Mouse (Mus musculus) CH12.LX (cell line): ENCODE data around the gene Miip. TPM values are rescaled to one million over a fixed set of nuclear protein-coding genes. Genes with fewer than 3 reads are reported as not detected.

Experiments
- DNase-seq: peaks from one replicate; pipeline ENCODE4 v3.0.0-alpha.2; 2013; ENCODE audit errors: extremely low read depth
- H3K27ac ChIP-seq: 2 replicates; pipeline ENCODE4 v1.5.1; 2012; ENCODE audit warnings: low read depth, mild to moderate bottlenecking, control low read depth, moderate library complexity; ENCODE audit not compliant: insufficient read depth
- H3K27me3 ChIP-seq: replicated peaks from 2 replicates; pipeline ENCODE3; 2012; ENCODE audit warnings: inconsistent platforms
- H3K36me3 ChIP-seq, 2 experiments: replicated peaks in 1 of 2; 2 replicates each; pipeline versions ENCODE3 to v1.6.1; 2012; ENCODE audit warnings: inconsistent platforms in 1 of 2, low read length in 1 of 2, mild to moderate bottlenecking in 1 of 2, mixed read lengths in 1 of 2, moderate library complexity in 1 of 2; ENCODE audit not compliant: control insufficient read depth in 1 of 2, insufficient read depth in 1 of 2
- H3K4me1 ChIP-seq, 2 experiments: 2 replicates each; pipeline ENCODE4 v1.6.1; 2012; ENCODE audit warnings: inconsistent platforms in 1 of 2, moderate library complexity in 1 of 2; ENCODE audit not compliant: insufficient read depth in 2 of 2, control insufficient read depth in 1 of 2
- H3K4me2 ChIP-seq: 2 replicates; pipeline ENCODE4 v1.6.1; 2012; ENCODE audit warnings: low read depth, mild to moderate bottlenecking, control low read depth; ENCODE audit not compliant: poor library complexity, insufficient read depth, severe bottlenecking
- H3K4me3 ChIP-seq, 3 experiments: fragments of 150-350 bp in 1 of 3; sonication (generic) in 1 of 3; replicated peaks in 1 of 3; 2 replicates each; pipeline versions ENCODE3 to v1.5.1; 2011 to 2012; ENCODE audit warnings: low read depth in 2 of 3, low read length in 2 of 3, mild to moderate bottlenecking in 2 of 3, moderate library complexity in 2 of 3, control low read depth in 1 of 3, improper control_type of control experiment in 1 of 3, inconsistent platforms in 1 of 3, mixed read lengths in 1 of 3; ENCODE audit not compliant: poor library complexity in 1 of 3
- H3K79me2 ChIP-seq: replicated peaks from 2 replicates; pipeline ENCODE4 v1.6.1; 2012; ENCODE audit warnings: mild to moderate bottlenecking, moderate library complexity; ENCODE audit not compliant: control insufficient read depth, poor library complexity, insufficient read depth, severe bottlenecking; ENCODE audit errors: extremely low read depth
- H3K9ac ChIP-seq: 2 replicates; pipeline ENCODE4 v1.6.1; 2012; ENCODE audit warnings: low read depth, mild to moderate bottlenecking, control low read depth, moderate library complexity; ENCODE audit not compliant: insufficient read depth
- H3K9me3 ChIP-seq: replicated peaks from 2 replicates; pipeline ENCODE3; 2012; ENCODE audit warnings: low read length, inconsistent platforms, mixed read lengths
- CTCF ChIP-seq, 2 experiments: IDR thresholded peaks in 1 of 2; conservative IDR thresholded peaks in 1 of 2; 2 replicates each; pipeline ENCODE4 v1.5.1; 2011 to 2012; ENCODE audit warnings: low read depth in 2 of 2, low read length in 2 of 2, improper control_type of control experiment in 1 of 2, inconsistent platforms in 1 of 2, mild to moderate bottlenecking in 1 of 2, moderate library complexity in 1 of 2
- E2F4 ChIP-seq: IDR thresholded peaks from 2 replicates; pipeline ENCODE4 v1.6.1; 2011; ENCODE audit warnings: low read depth, low read length, improper control_type of control experiment; ENCODE audit not compliant: insufficient replicate concordance
- EP300 ChIP-seq: IDR thresholded peaks from 2 replicates; pipeline ENCODE4 v1.6.1; 2011; ENCODE audit warnings: low read length, improper control_type of control experiment
- MAFK ChIP-seq: IDR thresholded peaks from 2 replicates; pipeline ENCODE4 v1.6.1; 2011; ENCODE audit warnings: low read length, improper control_type of control experiment; ENCODE audit not compliant: insufficient replicate concordance
- MAZ ChIP-seq: IDR thresholded peaks from 2 replicates; pipeline ENCODE4 v1.6.1; 2012; ENCODE audit warnings: low read depth, mild to moderate bottlenecking, inconsistent platforms, low read length, improper control_type of control experiment, moderate library complexity
- MYC ChIP-seq: IDR thresholded peaks from 2 replicates; pipeline ENCODE4 v1.6.1; 2011; ENCODE audit warnings: low read depth, mild to moderate bottlenecking, improper control_type of control experiment, low read length
- NELFE ChIP-seq: IDR thresholded peaks from 2 replicates; pipeline ENCODE4 v1.6.1; 2011; ENCODE audit warnings: low read depth, low read length, improper control_type of control experiment
- NRF1 ChIP-seq: IDR thresholded peaks from 2 replicates; pipeline ENCODE4 v1.6.1; 2014; ENCODE audit warnings: low read depth, mild to moderate bottlenecking, inconsistent platforms, low read length, improper control_type of control experiment, moderate library complexity
- POLR2A ChIP-seq: IDR thresholded peaks from 2 replicates; pipeline ENCODE4 v1.6.1; 2011; ENCODE audit warnings: low read depth, mild to moderate bottlenecking, improper control_type of control experiment, low read length
- POLR2AphosphoS2 ChIP-seq: IDR thresholded peaks from 2 replicates; pipeline ENCODE4 v1.6.1; 2011; ENCODE audit warnings: low read depth, low read length, improper control_type of control experiment
- SIN3A ChIP-seq: IDR thresholded peaks from 2 replicates; pipeline ENCODE4 v1.6.1; 2012; ENCODE audit warnings: low read length, improper control_type of control experiment, inconsistent platforms
- SMC3 ChIP-seq: IDR thresholded peaks from 2 replicates; pipeline ENCODE4 v1.6.1; 2011; ENCODE audit warnings: low read depth, low read length, improper control_type of control experiment
- TBP ChIP-seq: conservative IDR thresholded peaks from 2 replicates; pipeline ENCODE4 v1.6.1; 2011; ENCODE audit warnings: low read depth, low read length, improper control_type of control experiment
- TCF12 ChIP-seq: IDR thresholded peaks from 2 replicates; pipeline ENCODE4 v1.6.1; 2014; ENCODE audit warnings: low read depth, mild to moderate bottlenecking, inconsistent platforms, low read length, improper control_type of control experiment
- USF1 ChIP-seq: IDR thresholded peaks from 2 replicates; pipeline ENCODE4 v1.6.1; 2014; ENCODE audit warnings: low read depth, mild to moderate bottlenecking, inconsistent platforms, low read length, improper control_type of control experiment
- USF2 ChIP-seq: conservative IDR thresholded peaks from 2 replicates; pipeline ENCODE4 v1.6.1; 2011; ENCODE audit warnings: low read depth, low read length, improper control_type of control experiment
- ZC3H11A ChIP-seq: IDR thresholded peaks from 2 replicates; pipeline ENCODE4 v1.6.1; 2012; ENCODE audit warnings: low read depth, mild to moderate bottlenecking, inconsistent platforms, low read length, improper control_type of control experiment
- ZMIZ1 ChIP-seq: IDR thresholded peaks from 2 replicates; pipeline ENCODE4 v1.6.1; 2012; ENCODE audit warnings: low read depth, mild to moderate bottlenecking, inconsistent platforms, low read length, improper control_type of control experiment
- dilution Hi-C: fragments of 300-500 bp; cut with MboI; formaldehyde crosslinking; loops from 2 replicates; pipeline ENCODE4 v1.14.3; 2020; ENCODE audit warnings: low sequenced_read_pairs; ENCODE audit not compliant: extremely low pct_unique_long_range_greater_than_20kb, extremely low pct_ligation_motif_present
- in situ Hi-C: fragments of 300-500 bp; cut with MboI; formaldehyde crosslinking; loops from 3 replicates; pipeline ENCODE4 v1.14.3; 2019; ENCODE audit warnings: low sequenced_read_pairs, low pct_ligation_motif_present, low pct_unique_long_range_greater_than_20kb, mixed read lengths
- polyA plus RNA-seq: library from polyadenylated mRNA; unstranded; fragments of >175 nt; gene quantifications from 2 replicates; pipeline ENCODE4 v1.2.1, GENCODE M21; 2012; ENCODE audit warnings: low read depth; ENCODE audit not compliant: insufficient read length
- total RNA-seq, 2 experiments: library from RNA; depleted of rRNA; stranded (reverse); fragments of 300-350 nt in 1 of 2; fragments of >200 nt in 1 of 2; gene quantifications; 2 replicates each; pipeline ENCODE4 v1.2.3; 2012 to 2014

Gene Miip
- total and polyA plus RNA-seq, 3 experiments = 31.5 to 58.8 (median 46.6) TPM

DNA sequence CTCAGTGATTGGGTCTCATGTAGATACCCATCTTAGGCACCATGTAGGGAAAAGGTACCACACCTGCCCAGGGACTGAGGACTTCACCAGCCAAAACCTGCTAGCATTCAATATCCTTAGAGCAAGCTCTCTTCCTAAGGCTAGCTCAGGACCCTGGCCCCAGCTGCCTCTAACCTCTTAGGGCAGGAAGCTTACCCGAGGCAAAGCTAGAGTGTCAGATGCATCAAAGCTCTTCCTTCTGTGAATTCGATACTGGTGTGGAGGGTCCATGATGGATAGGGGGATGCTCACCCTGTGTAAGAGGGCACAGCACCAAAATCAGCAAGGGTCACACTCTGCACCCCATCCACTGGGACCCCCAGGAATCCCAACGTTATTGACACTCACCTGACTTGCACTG lies 6.6 kb downstream of the Miip start:
- no peak for DNase-seq
- Histone ChIP-seq H3K36me3 (peaks cover 52 to 63% of the 10 kb centered on the region in 2 experiments), H3K4me1 (peaks cover 0 to 9% of the 10 kb centered on the region in 2 experiments; a peak in 1 of 4 replicates), H3K9ac (no peak overlapping the region), H3K9me3 (no peaks in the 10 kb centered on the region), H3K4me3 (no peak overlapping the region), H3K4me2 (no peak overlapping the region), H3K27ac (no peak overlapping the region), H3K27me3 (no peaks in the 10 kb centered on the region), H3K79me2 (peaks cover 3% of the 10 kb centered on the region; the same call in 1 of the 2 replicates)
- in situ Hi-C loops (no loop called here), dilution Hi-C loops (no loop called here)
- TF ChIP-seq MYC = no peak
- no peak for TF ChIP-seq MAZ
- TF ChIP-seq TCF12 = no peak
- TF ChIP-seq EP300 = no peak
- TF ChIP-seq ZMIZ1 = no peak
- TF ChIP-seq USF1 = no peak
- TF ChIP-seq E2F4 = no peak
- no peak for TF ChIP-seq CTCF (conservative IDR thresholded peaks at IDR 0.05 in 1 of 2, IDR thresholded peaks at IDR 0.05 in 1 of 2; ENCODE audit: low read depth in 2 of 2, low read length in 2 of 2)
- TF ChIP-seq NELFE = no peak
- no peak for TF ChIP-seq TBP
- no peak for TF ChIP-seq NRF1
- no peak for TF ChIP-seq USF2
- TF ChIP-seq POLR2AphosphoS2 = no peak
- no peak for TF ChIP-seq SIN3A
- TF ChIP-seq MAFK = no peak
- TF ChIP-seq ZC3H11A = no peak
- TF ChIP-seq POLR2A = no peak

DNA sequence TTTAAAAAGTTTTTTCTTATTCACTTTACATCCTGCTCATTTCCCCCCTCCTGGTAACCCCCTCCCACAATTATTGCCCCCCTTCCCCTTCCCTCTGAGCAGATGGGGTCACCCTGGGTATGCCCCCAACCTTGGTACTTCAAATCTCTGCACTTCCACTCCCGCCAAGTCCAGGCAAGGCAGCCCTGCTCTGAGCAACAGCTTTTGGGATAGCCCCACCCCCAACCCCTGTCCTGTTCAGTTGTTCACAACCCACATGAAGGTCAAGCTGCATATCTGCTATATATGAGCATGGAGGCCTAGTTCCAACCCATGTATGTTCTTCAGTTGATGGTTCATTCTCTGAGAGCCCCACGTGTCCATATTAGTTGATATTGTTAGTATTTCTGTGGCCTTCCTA lies 17.8 kb downstream of the Miip start:
- no peak overlapping the region for H3K4me3 ChIP-seq
- H3K27ac ChIP-seq = no peak overlapping the region
- H3K4me1 ChIP-seq = peaks cover 6 to 34% of the 10 kb centered on the region in 2 experiments; a peak in 2 of 4 replicates
- dilution Hi-C loops (no loop called here), in situ Hi-C loops (no loop called here)
- DNase-seq = no peak
- H3K79me2 ChIP-seq = no peaks in the 10 kb centered on the region; the same call in 1 of the 2 replicates
- no peaks in the 10 kb centered on the region for H3K9me3 ChIP-seq
- H3K36me3 ChIP-seq = peaks cover 0 to 5% of the 10 kb centered on the region in 2 experiments
- H3K27me3 ChIP-seq = no peaks in the 10 kb centered on the region
- no peak for TF ChIP-seq SMC3
- TF ChIP-seq, all 38 proteins: peak for 0
- Histone ChIP-seq H3K4me2 (no peak overlapping the region), H3K9ac (no peak overlapping the region)
